Mouse (Mus musculus): Measurements from ENCODE around the gene Clec4g.

GRCm38 (mm10) chr8:3664405-3664804, 56.0 kb downstream of the Clec4g start:
- no peak for TF ChIP-seq ZNF384 (IDR thresholded peaks at IDR 0.05; ENCODE audit: low read depth, low read length)
- TF ChIP-seq MAFK (IDR thresholded peaks at IDR 0.05; ENCODE audit: insufficient read depth, low read depth, low read length), result no peak

Data from ES-E14 (cell line).